Mouse (Mus musculus) megakaryocyte, embryonic 14.5 days (primary cell): ENCODE measurements around the gene Ppp1r18.

ENCODE experiments used
- FLI1 ChIP-seq: IDR thresholded peaks from 2 replicates; pipeline ENCODE4 v1.6.1; 2012; ENCODE audit warnings: low read length, inconsistent platforms, mixed read lengths
- GATA1 ChIP-seq: IDR thresholded peaks from 3 replicates; pipeline ENCODE4 v1.6.1; 2012; ENCODE audit warnings: mixed read lengths, low read length, inconsistent platforms, borderline replicate concordance

DNA sequence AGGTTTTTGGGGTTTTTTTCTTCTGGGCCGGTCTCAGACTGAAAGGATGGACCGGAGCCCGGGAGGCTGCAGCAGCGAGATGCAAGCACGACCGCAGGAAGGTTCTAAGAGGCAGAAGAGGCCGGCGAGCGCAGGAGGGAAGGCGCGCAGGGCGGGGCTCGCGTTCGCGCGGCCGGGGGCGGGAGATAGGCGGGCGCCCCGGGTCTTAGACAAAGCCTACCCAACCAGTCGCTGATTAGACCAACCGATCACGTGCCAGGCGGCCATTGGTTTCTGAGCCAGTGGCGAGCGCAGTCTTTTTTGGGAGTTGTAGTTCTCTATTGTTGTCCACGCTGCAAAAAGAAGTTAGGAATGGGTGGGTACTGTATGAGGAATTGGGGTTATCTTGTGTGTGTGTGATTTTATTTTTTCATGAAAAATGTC lies 27.3 kb upstream of the Ppp1r18 start, which contains the start of gene Tubb5:
- TF ChIP-seq GATA1, result no peak
- TF ChIP-seq FLI1, result no peak
